Mouse (Mus musculus) hematopoietic multipotent progenitor cell, adult 10-12 weeks (in vitro differentiated cells): ENCODE data around the gene Sertad3. TPM values are rescaled to one million over a fixed set of nuclear protein-coding genes. Genes with fewer than 3 reads are reported as not detected.

ENCODE experiments used
- polyA plus RNA-seq: library from polyadenylated mRNA; stranded (reverse); fragments of >175 nt; gene quantifications from 2 replicates; pipeline ENCODE4 v1.2.3, GENCODE M21; 2012; ENCODE audit warnings: low replicate concordance

Sertad3 gene
- 13.7 and 44.3 TPM in 2 replicates for polyA plus RNA-seq

GRCm38 (mm10) chr7:27473156-27473834, at the start of gene Sertad3:
Sertad3 (plus strand) TSS chr7:27473768.

GRCm38 (mm10) chr7:27447419-27448286, 25.9 kb upstream of the Sertad3 start, which contains the start of the genes Sptbn4 and Blvrb:
Sptbn4 (minus strand) TSS chr7:27447686.
Blvrb (plus strand) TSS chr7:27447978.

DNA sequence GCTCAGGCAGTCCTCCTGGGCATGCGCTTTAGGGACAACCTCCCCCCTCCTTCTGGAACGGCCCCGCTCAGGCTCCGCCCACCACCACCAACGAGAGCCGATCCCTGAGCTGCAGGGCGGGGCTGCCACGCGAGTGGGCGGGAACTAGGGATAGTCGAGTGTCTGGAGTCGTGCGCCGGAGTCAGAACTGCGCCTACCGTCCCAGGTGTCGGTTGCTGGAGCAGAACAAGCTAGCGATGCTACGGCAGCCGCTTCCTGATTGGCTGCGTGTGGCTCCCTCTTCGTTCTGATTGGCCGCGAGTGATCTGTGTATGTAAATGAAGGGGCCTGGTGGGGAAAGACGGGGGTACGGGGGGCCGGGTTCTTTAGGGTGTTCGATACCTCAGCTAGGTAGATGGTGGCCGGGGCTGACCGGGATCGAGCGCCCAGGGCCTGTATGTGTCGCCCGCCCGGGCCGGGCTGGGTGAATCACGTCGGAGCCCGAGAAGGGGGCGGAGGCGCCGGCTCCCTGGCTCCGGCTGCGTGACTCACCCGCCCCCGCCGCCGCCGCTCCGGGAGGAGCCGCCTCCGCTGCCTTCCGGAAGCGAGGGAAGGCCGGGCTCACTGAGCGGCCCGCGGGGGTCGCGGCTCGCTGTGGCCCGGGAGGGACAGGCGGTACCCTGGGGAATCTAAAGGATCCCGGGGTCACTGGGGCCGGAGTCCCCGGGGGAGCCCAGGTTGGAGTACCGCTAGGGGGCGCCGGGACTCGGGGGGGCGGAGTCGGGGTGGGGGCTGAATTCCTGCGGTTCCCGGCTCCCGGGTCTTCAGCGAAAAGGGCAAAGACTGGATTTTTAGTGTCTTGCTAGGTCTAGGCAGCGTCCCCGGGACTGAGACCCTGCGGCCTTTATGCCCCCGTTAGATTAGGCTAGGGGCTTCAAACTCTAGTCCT, 13.5 kb downstream of the Sertad3 start, which contains the start of gene Sertad1:
Sertad1 (plus strand) TSS at position 141 of the 928 bp plus-strand sequence.

DNA sequence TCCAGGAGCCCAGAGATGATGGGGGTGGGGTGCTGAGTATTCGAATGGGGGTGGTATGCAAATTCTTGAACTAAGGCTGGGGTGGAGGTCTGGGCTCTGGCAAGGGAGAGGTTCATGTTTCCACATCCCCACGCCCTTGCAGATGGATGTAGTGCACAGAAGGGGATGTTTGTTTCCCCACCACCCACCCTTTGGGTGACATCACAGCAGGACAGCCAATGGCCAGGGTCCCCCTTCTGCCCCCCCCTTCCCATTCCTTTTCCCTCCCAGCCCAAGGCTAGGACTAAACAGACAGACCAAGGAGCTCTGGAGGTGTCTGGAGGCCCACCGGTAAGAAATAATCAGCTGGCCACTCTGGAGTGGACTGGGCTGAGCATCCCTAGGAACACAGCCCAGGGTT, 25.5 kb downstream of the Sertad3 start, which contains the start of gene Prx:
Prx (plus strand) TSS at position 289 of the 400 bp plus-strand sequence.

GRCm38 (mm10) chr7:27522967-27523366, 49.4 kb downstream of the Sertad3 start, which contains the start of gene Hipk4:
Hipk4 (plus strand) TSS chr7:27523267.

Other genes with a start within 250 kb of the Sertad3 start
- gene Itpkc, start 245.1 kb upstream of the Sertad3 start, polyA plus RNA-seq: 6.4 and 6.7 TPM in 2 replicates
- gene Coq8b, start 240.7 kb upstream of the Sertad3 start, polyA plus RNA-seq: 41.1 and 48.7 TPM in 2 replicates
- 2.6 and 5.3 TPM in 2 replicates for gene Numbl, start 215.3 kb upstream of the Sertad3 start, polyA plus RNA-seq
- gene Ltbp4, start 136.1 kb upstream of the Sertad3 start, polyA plus RNA-seq: 1.6 and 4.7 TPM in 2 replicates
- 259 and 317 TPM in 2 replicates for gene Shkbp1, start 117.7 kb upstream of the Sertad3 start, polyA plus RNA-seq
- not detected in 2 replicates for gene Gm20479, start 116.3 kb upstream of the Sertad3 start, polyA plus RNA-seq
- 0.42 and 0.73 TPM in 2 replicates for gene Sptbn4, start 26.1 kb upstream of the Sertad3 start, polyA plus RNA-seq
- 108 and 391 TPM in 2 replicates for gene Blvrb, start 25.8 kb upstream of the Sertad3 start, polyA plus RNA-seq
- gene Sertad1, start 13.1 kb downstream of the Sertad3 start, polyA plus RNA-seq: 59.7 and 115 TPM in 2 replicates
- gene Prx, start 25.6 kb downstream of the Sertad3 start, polyA plus RNA-seq: 0.80 and 1.3 TPM in 2 replicates
- 0.21 and 0.26 TPM in 2 replicates for gene Hipk4, start 49.5 kb downstream of the Sertad3 start, polyA plus RNA-seq
- 113 and 198 TPM in 2 replicates for gene Pld3, start 79.5 kb downstream of the Sertad3 start, polyA plus RNA-seq
- gene 2310022A10Rik, start 79.5 kb downstream of the Sertad3 start, polyA plus RNA-seq: 34.1 and 37.4 TPM in 2 replicates
- gene Akt2, start 117.8 kb downstream of the Sertad3 start, polyA plus RNA-seq: 55.1 and 70.8 TPM in 2 replicates
- gene Ttc9b, start 180.1 kb downstream of the Sertad3 start, polyA plus RNA-seq: not detected in 2 replicates
- 27.7 and 48.8 TPM in 2 replicates for gene Map3k10, start 200.8 kb downstream of the Sertad3 start, polyA plus RNA-seq
- 0.17 and 0.52 TPM in 2 replicates for gene Zfp607b, start 215.6 kb downstream of the Sertad3 start, polyA plus RNA-seq